Mouse (Mus musculus) lung, embryonic 14.5 days (tissue): ENCODE data around the gene Cd2ap. TPM values are rescaled to one million over a fixed set of nuclear protein-coding genes. Genes with fewer than 3 reads are reported as not detected.
A peak's percentile ranks its signal among the peaks of the same experiment; 100 is the strongest.

ENCODE experiments used
- ATAC-seq: fragments of 200-750 bp; cut with Nextera tagmentation; 2 replicates; pipeline ENCODE4 v1.8.0; 2017; ENCODE audit warnings: mild to moderate bottlenecking, moderate TSS enrichment, moderate library complexity; ENCODE audit not compliant: insufficient read depth
- DNase-seq: peaks from one replicate; pipeline ENCODE4 v3.0.0-alpha.2; 2015
- H3K27ac ChIP-seq: fragments of 300-500 bp; sonication (generic); 2 replicates; pipeline ENCODE4 v1.5.1; 2014; ENCODE audit warnings: low read depth, mild to moderate bottlenecking, moderate library complexity
- H3K27me3 ChIP-seq: fragments of 300-500 bp; sonication (generic); 2 replicates; pipeline ENCODE4 v1.6.1; 2014; ENCODE audit warnings: low read length, control low read depth; ENCODE audit not compliant: insufficient read depth
- H3K36me3 ChIP-seq: fragments of 300-500 bp; sonication (generic); 2 replicates; pipeline ENCODE4 v1.6.1; 2014; ENCODE audit warnings: control low read depth; ENCODE audit not compliant: insufficient read depth
- H3K4me1 ChIP-seq: fragments of 300-500 bp; sonication (generic); 2 replicates; pipeline ENCODE4 v1.6.1; 2014; ENCODE audit warnings: antibody characterized with exemption, control low read depth; ENCODE audit not compliant: insufficient read depth
- H3K4me2 ChIP-seq: fragments of 300-500 bp; sonication (generic); 2 replicates; pipeline ENCODE4 v1.6.1; 2014; ENCODE audit warnings: mild to moderate bottlenecking
- H3K4me3 ChIP-seq: fragments of 300-500 bp; sonication (generic); 2 replicates; pipeline ENCODE4 v1.5.1; 2014; ENCODE audit warnings: low read depth, low read length
- H3K9ac ChIP-seq: fragments of 300-500 bp; sonication (generic); 2 replicates; pipeline ENCODE4 v1.6.1; 2014
- H3K9me3 ChIP-seq: fragments of 300-500 bp; sonication (generic); 2 replicates; pipeline ENCODE4 v1.6.1; 2016; ENCODE audit warnings: low read depth, low read length, control low read depth
- CTCF ChIP-seq: IDR thresholded peaks from 2 replicates; pipeline ENCODE4 v1.5.1; 2016; ENCODE audit warnings: antibody characterized with exemption, low read depth
- WGBS: fragments of 180-500 bp; shearing (Covaris S2); extraction: QIAGEN DNeasy Blood & Tissue Kit; methylation state at CpG from one replicate; pipeline ENCODE4 v1.1.7; 2014; 5-methylcytosine and 5-hydroxymethylcytosine counted together
- polyA plus RNA-seq: library from polyadenylated mRNA; unstranded; fragments of >200 nt; fragmentation: Nextera tagmentation; extraction: Ambion mirVana; gene quantifications from 2 replicates; pipeline ENCODE4 v1.2.1, GENCODE M21; 2014

The Cd2ap gene
- polyA plus RNA-seq, 1 experiment from 2014 or later: 38.1 TPM

DNA sequence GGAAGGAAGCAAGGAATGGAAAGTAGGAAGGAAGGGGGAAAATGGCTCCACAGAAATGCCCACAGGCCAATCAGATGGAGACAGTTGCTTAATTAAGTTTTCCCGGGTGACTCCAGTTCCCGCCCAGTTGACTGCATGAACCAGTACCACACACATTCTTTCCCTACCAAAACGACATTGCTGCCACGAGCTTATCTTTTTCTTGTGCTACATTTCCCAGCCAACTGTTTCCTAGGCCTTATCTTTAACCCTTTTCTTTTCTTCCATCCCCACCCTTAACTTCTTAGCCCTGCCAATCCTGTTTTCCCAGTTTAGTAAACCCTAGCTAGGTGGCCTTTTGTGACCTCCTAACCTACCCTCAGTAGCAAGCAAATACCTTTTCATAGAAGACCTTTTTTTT is 7.9 kb upstream of the Cd2ap start:
- Histone ChIP-seq H3K27ac (peak overlapping the region; percentile 39; the same call in 1 of the 2 replicates), H3K36me3 (no peaks in the 10 kb centered on the region), H3K4me2 (no peak overlapping the region), H3K9me3 (no peaks in the 10 kb centered on the region; the same call in 1 of the 2 replicates), H3K4me3 (no peak overlapping the region), H3K4me1 (no peaks in the 10 kb centered on the region), H3K9ac (no peak overlapping the region), H3K27me3 (no peaks in the 10 kb centered on the region)
- no peak for DNase-seq
- no peak for TF ChIP-seq CTCF
- WGBS: 26% methylated on average over 4 of the region's 4 CpGs
- no peak for ATAC-seq

DNA sequence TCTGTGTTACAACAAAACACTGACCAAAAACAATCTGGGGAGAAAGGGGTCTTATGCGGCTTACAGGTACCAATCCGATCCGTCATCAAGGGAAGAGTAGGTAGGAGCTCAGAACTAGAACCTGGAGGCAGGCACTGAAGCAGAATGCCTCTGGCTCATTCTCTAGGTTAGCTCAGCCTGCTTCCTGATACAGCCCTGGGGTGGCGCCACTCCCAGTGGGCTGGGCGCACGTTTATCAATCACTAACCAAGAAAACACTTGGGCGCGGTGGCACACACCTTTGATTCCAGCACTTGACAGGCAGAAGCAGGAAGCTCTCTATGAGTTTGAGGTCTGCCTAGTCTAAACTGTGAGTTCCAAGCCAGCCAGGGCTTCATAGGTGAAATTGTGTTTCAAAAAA is 7.3 kb upstream of the Cd2ap start:
- ATAC-seq: no peak; the same call in 1 of the 2 replicates
- DNase-seq: no peak
- H3K27ac ChIP-seq: no peak overlapping the region

DNA sequence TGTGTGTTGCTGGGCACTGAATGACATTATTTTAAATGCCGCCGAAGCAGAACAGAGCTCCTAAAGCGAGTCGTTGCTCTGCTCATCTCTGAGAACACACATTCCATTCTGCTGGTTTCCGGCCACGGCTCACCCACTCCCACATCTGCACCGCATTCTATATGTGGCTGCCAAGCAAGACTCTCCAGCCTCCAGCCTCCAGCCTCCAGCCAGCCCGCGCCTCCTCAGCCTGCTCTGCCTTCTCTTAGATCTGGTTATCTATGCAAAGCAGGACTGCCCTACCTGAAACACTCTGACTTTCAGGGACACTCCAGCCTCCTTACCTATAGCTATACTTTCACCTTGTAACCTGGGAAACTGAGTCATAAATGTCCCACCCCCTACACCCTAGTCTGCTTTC is 6.8 kb upstream of the Cd2ap start:
- peak overlapping the region; percentile 15; the same call in 1 of the 2 replicates for H3K4me2 ChIP-seq
- no peaks in the 10 kb centered on the region for H3K4me1 ChIP-seq
- no peak for TF ChIP-seq CTCF
- H3K9me3 ChIP-seq: no peaks in the 10 kb centered on the region; the same call in 1 of the 2 replicates
- H3K27me3 ChIP-seq: no peaks in the 10 kb centered on the region
- H3K4me3 ChIP-seq: no peak overlapping the region
- ATAC-seq (peak; percentile 61), DNase-seq (peak; percentile 33)
- no peaks in the 10 kb centered on the region for H3K36me3 ChIP-seq
- no peak overlapping the region for H3K9ac ChIP-seq
- no peak overlapping the region for H3K27ac ChIP-seq
- WGBS: 40% methylated on average over 9 of the region's 9 CpGs

More for the DNA sequence above, 7.3 kb upstream of the Cd2ap start:
- peak overlapping the region; percentile 15; the same call in 1 of the 2 replicates for H3K4me2 ChIP-seq
- TF ChIP-seq CTCF: no peak
- WGBS: 85% methylated on average over 8 of the region's 8 CpGs
- no peak overlapping the region for H3K9ac ChIP-seq
- H3K36me3 ChIP-seq: no peaks in the 10 kb centered on the region
- no peaks in the 10 kb centered on the region for H3K27me3 ChIP-seq
- H3K9me3 ChIP-seq: no peaks in the 10 kb centered on the region; the same call in 1 of the 2 replicates
- H3K4me1 ChIP-seq: no peaks in the 10 kb centered on the region
- H3K4me3 ChIP-seq: no peak overlapping the region

GRCm38 (mm10) chr17:42882873-42883272 is 6.4 kb upstream of the Cd2ap start:
- TF ChIP-seq CTCF: peak; percentile 30
- H3K9ac ChIP-seq: no peak overlapping the region
- H3K4me3 ChIP-seq: no peak overlapping the region
- H3K36me3 ChIP-seq: no peaks in the 10 kb centered on the region
- DNase-seq: no peak
- no peak overlapping the region for H3K27ac ChIP-seq
- 77% methylated on average over 1 of the region's 1 CpGs for WGBS
- no peak overlapping the region for H3K4me2 ChIP-seq
- ATAC-seq: no peak
- no peaks in the 10 kb centered on the region; the same call in 1 of the 2 replicates for H3K9me3 ChIP-seq
- H3K27me3 ChIP-seq: no peaks in the 10 kb centered on the region
- H3K4me1 ChIP-seq: no peaks in the 10 kb centered on the region

GRCm38 (mm10) chr17:42876904-42877425 is 500 bp upstream of the Cd2ap start:
- no peaks in the 10 kb centered on the region for H3K9me3 ChIP-seq
- H3K9ac ChIP-seq: peak overlapping the region; percentile 93
- peak; percentile 58 for DNase-seq
- no peak for TF ChIP-seq CTCF
- 0 out of 2 replicates have a peak overlapping the region, but pooled peaks have one; percentile 97 for H3K27ac ChIP-seq
- ATAC-seq: no peak
- peak overlapping the region; percentile 81 for H3K4me2 ChIP-seq
- WGBS: 18% methylated on average over 13 of the region's 13 CpGs
- H3K4me3 ChIP-seq: peak overlapping the region; percentile 87
- no peaks in the 10 kb centered on the region; the same call in 1 of the 2 replicates for H3K4me1 ChIP-seq
- no peaks in the 10 kb centered on the region for H3K27me3 ChIP-seq
- no peaks in the 10 kb centered on the region for H3K36me3 ChIP-seq

- DNase-seq (peak; percentile 76), ATAC-seq (peak; percentile 40; the same call in 1 of the 2 replicates)
- under 1% methylated on average over 17 of the region's 17 CpGs for WGBS
- peak overlapping the region; percentile 93 for H3K9ac ChIP-seq
- H3K4me3 ChIP-seq: peak overlapping the region; percentile 87
- no peaks in the 10 kb centered on the region for H3K9me3 ChIP-seq
- H3K4me2 ChIP-seq: peak overlapping the region; percentile 81
- peak overlapping the region; percentile 97 for H3K27ac ChIP-seq
- no peaks in the 10 kb centered on the region for H3K36me3 ChIP-seq
- TF ChIP-seq CTCF: peak; percentile 29; the same call in 1 of the 2 replicates
- H3K27me3 ChIP-seq: no peaks in the 10 kb centered on the region
- no peaks in the 10 kb centered on the region; the same call in 1 of the 2 replicates for H3K4me1 ChIP-seq
Observed at GRCm38 (mm10) chr17:42875571-42876000, 879 bp downstream of the Cd2ap start.

GRCm38 (mm10) chr17:42875015-42875414 is 1.4 kb downstream of the Cd2ap start:
- Histone ChIP-seq H3K27me3 (no peaks in the 10 kb centered on the region), H3K4me1 (no peaks in the 10 kb centered on the region; the same call in 1 of the 2 replicates), H3K36me3 (no peaks in the 10 kb centered on the region), H3K4me3 (peak overlapping the region; percentile 87), H3K27ac (peak overlapping the region; percentile 97; the same call in 1 of the 2 replicates), H3K9ac (peak overlapping the region; percentile 93), H3K9me3 (no peaks in the 10 kb centered on the region), H3K4me2 (peak overlapping the region; percentile 81)
- DNase-seq (no peak), ATAC-seq (no peak)
- WGBS: 13% methylated on average over 6 of the region's 6 CpGs
- no peak for TF ChIP-seq CTCF
